Mouse (Mus musculus) adrenal gland, postnatal 4 days (tissue): Measurements from ENCODE around the gene F2rl3. TPM values are rescaled to one million over a fixed set of nuclear protein-coding genes. Genes with fewer than 3 reads are reported as not detected.

Experiments
- DNase-seq, 2 experiments: peaks; one replicate each; pipeline ENCODE4 v3.0.0; 2021 to 2022; ENCODE audit warnings: low spot score in 2 of 2, mixed read lengths in 2 of 2
- total RNA-seq, 2 experiments: library from RNA; stranded (reverse); gene quantifications; 2 replicates each; pipeline ENCODE4 v1.2.3; 2021

F2rl3 gene
- total RNA-seq, 2 experiments from 2014 or later: 3.0 to 4.2 TPM

GRCm38 (mm10) chr8:72762306-72762705 is 626 bp downstream of the F2rl3 start:
- no peak for DNase-seq

- DNase-seq: no peak
These were observed 4.0 kb downstream of the F2rl3 start for GRCm38 (mm10) chr8:72765696-72766095.

GRCm38 (mm10) chr8:72766777-72767176 is 5.1 kb downstream of the F2rl3 start:
- no peak for DNase-seq

- no peak for DNase-seq
These were observed 16.1 kb downstream of the F2rl3 start for GRCm38 (mm10) chr8:72777797-72778196.

- no peak for DNase-seq
These were observed 19.0 kb downstream of the F2rl3 start for GRCm38 (mm10) chr8:72780644-72781043.

- no peak for DNase-seq
These were observed 39.9 kb downstream of the F2rl3 start for GRCm38 (mm10) chr8:72801583-72801982.

GRCm38 (mm10) chr8:72812690-72813089 is 51.0 kb downstream of the F2rl3 start:
- no peak for DNase-seq

Other genes with a start within 250 kb of the F2rl3 start
- gene Med26, start 213.6 kb upstream of the F2rl3 start, total RNA-seq: 10 to 100 TPM; 12.0 to 13.2 TPM
- 100 to 1,000 TPM; 119 to 124 TPM for gene Smim7, start 190.8 kb upstream of the F2rl3 start, total RNA-seq
- 10 to 100 TPM; 25.7 to 36.5 TPM for gene Tmem38a, start 189.8 kb upstream of the F2rl3 start, total RNA-seq
- gene Nwd1, start 115.2 kb upstream of the F2rl3 start, total RNA-seq: 1 to 10 TPM in 1 of 2 experiments, under 1 TPM in 1; 0.81 to 1.2 TPM
- 100 to 1,000 TPM; 262 to 266 TPM for gene Sin3b, start 38.6 kb upstream of the F2rl3 start, total RNA-seq